21 mouse cellular contexts compared by ENCODE assay signal in genomic region chr5:149776038-149776437, GRCm38 (mm10).
DNase-seq lines count a peak whose midpoint lies in the region; ATAC-seq and TF ChIP-seq lines count a peak whose summit lies in the region.
"Had no signal": no experiment of that assay in that cellular context is flagged by ENCODE, and none has a peak within 500 bp of the region (broad histone marks: within the 10 kb centered on the region; RNA-seq: fewer than 3 reads in every experiment).

No protein-coding gene starts in this region.

- no peaks in the 10 kb centered on the region for H3K79me2 ChIP-seq in MEL (ENCODE audit: control insufficient read depth, insufficient read depth, low read length, poor library complexity)

- H3K36me3 ChIP-seq in MEL (ENCODE audit: control insufficient read depth in 1 of 2, insufficient read depth in 2 of 2, low read length in 2 of 2): peaks cover 0 to 4% of the 10 kb centered on the region in 2 experiments; a peak in 2 of 4 replicates
- H3K36me3 ChIP-seq: embryonic facial prominence, embryonic 10.5 days; forebrain, embryonic 15.5 days; heart, embryonic 12.5 days; hindbrain, embryonic 10.5 days; limb, embryonic 12.5 days; liver, embryonic 12.5 days; midbrain, embryonic 12.5 days had no signal

- H3K27me3 ChIP-seq in MEL (ENCODE audit: control insufficient read depth in 1 of 2, insufficient read depth in 2 of 2, low read length in 2 of 2): no peaks in the 10 kb centered on the region
- H3K27me3 ChIP-seq: forebrain, embryonic 15.5 days; limb, embryonic 12.5 days; liver, embryonic 12.5 days; midbrain, embryonic 12.5 days had no signal

- TF ChIP-seq POLR2A in MEL (IDR thresholded peaks at IDR 0.05; ENCODE audit: control insufficient read depth in 1 of 2, insufficient read depth in 1 of 2, low read depth in 1 of 2, low read length in 2 of 2, poor library complexity in 1 of 2): no peak

- no peak for TF ChIP-seq RAD21 in MEL (IDR thresholded peaks at IDR 0.05; ENCODE audit: low read depth, low read length)

- no peak overlapping the region for H3K9ac ChIP-seq in MEL (ENCODE audit: control insufficient read depth, low read depth, low read length, poor library complexity, severe bottlenecking)
- H3K9ac ChIP-seq: forebrain, embryonic 15.5 days; heart, embryonic 12.5 days; limb, embryonic 12.5 days; liver, embryonic 12.5 days; midbrain, embryonic 12.5 days had no signal

- H3K9me3 ChIP-seq in MEL (replicated peaks; ENCODE audit: insufficient read depth, low read length): no peaks in the 10 kb centered on the region
- H3K9me3 ChIP-seq: forebrain, embryonic 15.5 days had no signal

- TF ChIP-seq EP300 in MEL (IDR thresholded peaks at IDR 0.05; ENCODE audit: low read depth in 1 of 2, low read length in 2 of 2): peak in 1 of 2 experiments; percentile 34; a peak in 3 of 4 replicates

- TF ChIP-seq CTCF in MEL (IDR thresholded peaks at IDR 0.05 in 2 of 3, conservative IDR thresholded peaks at IDR 0.05 in 1 of 3; ENCODE audit: control insufficient read depth in 1 of 3, insufficient read depth in 1 of 3, low read depth in 2 of 3, low read length in 3 of 3, poor library complexity in 1 of 3, severe bottlenecking in 1 of 3): no peak

- no peak overlapping the region for H3K4me3 ChIP-seq in MEL (ENCODE audit: control insufficient read depth in 1 of 2, insufficient read depth in 1 of 2, low read depth in 2 of 2, low read length in 2 of 2)
- H3K4me3 ChIP-seq: embryonic facial prominence, embryonic 10.5 days; forebrain, embryonic 15.5 days; heart, embryonic 12.5 days; hindbrain, embryonic 10.5 days; limb, embryonic 12.5 days; liver, embryonic 12.5 days; midbrain, embryonic 12.5 days had no signal

- DNase-seq in MEL (ENCODE audit: low read depth, low spot score): peak; percentile 28
- peak; percentile 19 to 28 for DNase-seq in thymus, postnatal 10 days (ENCODE audit: low spot score in 2 of 2)
- DNase-seq in spleen, adult 18-20 months: no peak
- no peak for DNase-seq in Muller cell, postnatal 12 days (ENCODE audit: inconsistent ontology term)
- no peak for DNase-seq in cerebellum, postnatal 10 days
- no peak for DNase-seq in right cerebral cortex, postnatal 25 days
- DNase-seq: adrenal gland, postnatal 14 days; cerebellum, adult 8-10 months; heart, postnatal 10 days; kidney, adult 11 months; lung, adult 18-20 months; lung, postnatal 10 days had no signal

- H3K4me1 ChIP-seq in MEL (ENCODE audit: control insufficient read depth in 1 of 2, insufficient read depth in 2 of 2, low read length in 2 of 2): peaks cover 13 to 17% of the 10 kb centered on the region in 2 experiments
- H3K4me1 ChIP-seq: embryonic facial prominence, embryonic 10.5 days; forebrain, embryonic 15.5 days; heart, embryonic 12.5 days; hindbrain, embryonic 10.5 days; limb, embryonic 12.5 days; liver, embryonic 12.5 days; midbrain, embryonic 12.5 days had no signal

- H3K27ac ChIP-seq in MEL (ENCODE audit: control insufficient read depth, low read depth, low read length): no peak overlapping the region
- H3K27ac ChIP-seq: embryonic facial prominence, embryonic 10.5 days; forebrain, embryonic 15.5 days; hindbrain, embryonic 10.5 days; hindbrain, postnatal 0 days; limb, embryonic 12.5 days; liver, embryonic 12.5 days; midbrain, embryonic 12.5 days had no signal

- peak; percentile 38 for ATAC-seq in inflammation-experienced regulatory T-cells, adult 6 months
- ATAC-seq: forebrain, embryonic 15.5 days; hindbrain, postnatal 0 days; liver, embryonic 12.5 days had no signal

TF ChIP-seq in MEL, 35 proteins besides CTCF, POLR2A, EP300 and RAD21:
- TF ChIP-seq TCF12 (IDR thresholded peaks at IDR 0.05; ENCODE audit: low read depth, low read length) (peak; percentile 23; the same call in 1 of the 2 replicates), GATA1 (IDR thresholded peaks at IDR 0.05; ENCODE audit: low read depth, low read length) (peak; percentile 76), MEF2A (IDR thresholded peaks at IDR 0.05; ENCODE audit: extremely low read depth, insufficient replicate concordance, low read depth, low read length, poor library complexity, severe bottlenecking) (peak; percentile 86; the same call in 1 of the 2 replicates), TAL1 (IDR thresholded peaks at IDR 0.05; ENCODE audit: low read length) (no peak)

Comparison
In these comparisons a context has a peak if more than half of its experiments do, and no peak if none do; other contexts are left out.
1. DNase-seq: peak in MEL (single experiment) and thymus, postnatal 10 days (2 of 2); none in spleen, adult 18-20 months (0 of 2), Muller cell, postnatal 12 days (single experiment), cerebellum, postnatal 10 days (0 of 2) and right cerebral cortex, postnatal 25 days (single experiment).